Mouse (Mus musculus) embryonic fibroblast, embryonic 13.5 days (primary cell): ENCODE results near the gene Nek6.

ENCODE experiments used
- CTCF ChIP-seq: IDR thresholded peaks from 2 replicates; pipeline ENCODE4 v1.5.1; 2011; ENCODE audit warnings: mild to moderate bottlenecking, control low read depth, low read length, moderate library complexity, borderline replicate concordance; ENCODE audit not compliant: insufficient read depth
- POLR2A ChIP-seq: IDR thresholded peaks from 2 replicates; pipeline ENCODE4 v1.6.1; 2011; ENCODE audit warnings: low read depth, mild to moderate bottlenecking, control low read depth, low read length, moderate library complexity

- TF ChIP-seq CTCF (no peak), POLR2A (no peak)
Measured at GRCm38 (mm10) chr2:38497594-38497993, 13.8 kb upstream of the Nek6 start.
